Mouse (Mus musculus) liver, embryonic 11.5 days (tissue): ENCODE data around the gene Tmcc3. TPM values are rescaled to one million over a fixed set of nuclear protein-coding genes. Genes with fewer than 3 reads are reported as not detected.
A peak's percentile ranks its signal among the peaks of the same experiment; 100 is the strongest.
"Not testable (repeated sequence)": the region's sequence is repeated elsewhere in the genome, so short reads cannot be mapped to it uniquely, and the experiment has no call there.

ENCODE experiments used
- ATAC-seq: fragments of 200-750 bp; cut with Nextera tagmentation; replicated peaks from 2 replicates; pipeline ENCODE4 v1.8.0; 2017; ENCODE audit warnings: moderate number of reproducible peaks, mild to moderate bottlenecking, moderate TSS enrichment, moderate library complexity; ENCODE audit not compliant: low FRiP score
- DNase-seq: peaks from one replicate; pipeline ENCODE4 v3.0.0-alpha.2; 2017; ENCODE audit warnings: low spot score
- H3K27ac ChIP-seq: fragments of 300-500 bp; sonication (generic); 2 replicates; pipeline ENCODE4 v1.5.1; 2014; ENCODE audit warnings: mild to moderate bottlenecking, low read depth, low read length, control low read depth
- H3K27me3 ChIP-seq: fragments of 300-500 bp; sonication (generic); replicated peaks from 2 replicates; pipeline ENCODE4 v1.6.1; 2014; ENCODE audit warnings: low read length, mixed read lengths; ENCODE audit not compliant: control insufficient read depth, insufficient read depth
- H3K36me3 ChIP-seq: fragments of 300-500 bp; sonication (generic); 2 replicates; pipeline ENCODE4 v1.6.1; 2014; ENCODE audit warnings: mild to moderate bottlenecking, low read length, moderate library complexity, mixed read lengths; ENCODE audit not compliant: control insufficient read depth, insufficient read depth
- H3K4me1 ChIP-seq: fragments of 300-500 bp; sonication (generic); replicated peaks from 2 replicates; pipeline ENCODE4 v1.6.1; 2014; ENCODE audit warnings: low read length, mixed read lengths; ENCODE audit not compliant: control insufficient read depth, insufficient read depth
- H3K4me2 ChIP-seq: fragments of 300-500 bp; sonication (generic); 2 replicates; pipeline ENCODE4 v1.6.1; 2014; ENCODE audit warnings: mild to moderate bottlenecking, control low read depth, moderate library complexity
- H3K4me3 ChIP-seq: fragments of 300-500 bp; sonication (generic); 2 replicates; pipeline ENCODE4 v1.5.1; 2014; ENCODE audit warnings: low read depth, low read length, control low read depth
- H3K9ac ChIP-seq: fragments of 300-500 bp; sonication (generic); 2 replicates; pipeline ENCODE4 v1.6.1; 2014; ENCODE audit warnings: low read depth, low read length, control low read depth
- H3K9me3 ChIP-seq: fragments of 300-500 bp; sonication (generic); 2 replicates; pipeline ENCODE4 v1.6.1; 2016; ENCODE audit warnings: low read length, inconsistent platforms, mixed read lengths; ENCODE audit not compliant: control insufficient read depth
- WGBS: fragments of 180-500 bp; shearing (Covaris S2); extraction: QIAGEN DNeasy Blood & Tissue Kit; methylation state at CpG from one replicate; pipeline ENCODE4 v1.1.7; 2014; 5-methylcytosine and 5-hydroxymethylcytosine counted together
- polyA plus RNA-seq: library from polyadenylated mRNA; unstranded; fragments of >200 nt; fragmentation: Nextera tagmentation; extraction: Ambion mirVana; gene quantifications from 2 replicates; pipeline ENCODE4 v1.2.1, GENCODE M21; 2014

The Tmcc3 gene
- polyA plus RNA-seq, 1 experiment from 2014 or later, result 5.6 TPM

DNA sequence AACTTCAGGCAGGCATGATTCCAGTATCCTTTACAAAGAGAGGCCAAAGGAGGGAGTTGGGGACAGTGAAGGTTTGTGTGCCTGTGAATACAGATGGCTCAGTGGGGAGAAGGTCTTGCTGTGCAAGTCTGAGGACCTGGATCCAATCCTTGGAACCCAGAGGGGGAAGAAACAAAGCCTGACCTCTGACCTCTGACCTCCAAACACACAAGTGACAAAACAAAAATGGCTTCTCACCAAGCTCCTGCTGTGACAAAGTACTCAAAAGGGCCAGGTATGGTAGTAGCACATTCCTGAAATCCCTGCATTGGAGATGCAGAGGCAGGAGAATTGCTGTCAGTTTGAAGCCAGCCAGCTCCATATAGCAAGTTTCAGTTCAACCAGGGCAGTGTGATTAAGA is 219.7 kb downstream of the Tmcc3 start:
- H3K9me3 ChIP-seq, result no peaks in the 10 kb centered on the region
- H3K4me3 ChIP-seq, result no peak overlapping the region
- no peak overlapping the region for H3K27ac ChIP-seq
- no peak overlapping the region for H3K9ac ChIP-seq
- ATAC-seq (no peak), DNase-seq (no peak)
- H3K27me3 ChIP-seq, result no peaks in the 10 kb centered on the region; the same call in 1 of the 2 replicates
- H3K4me2 ChIP-seq, result no peak overlapping the region
- H3K36me3 ChIP-seq, result no peaks in the 10 kb centered on the region
- peaks cover 14% of the 10 kb centered on the region for H3K4me1 ChIP-seq

DNA sequence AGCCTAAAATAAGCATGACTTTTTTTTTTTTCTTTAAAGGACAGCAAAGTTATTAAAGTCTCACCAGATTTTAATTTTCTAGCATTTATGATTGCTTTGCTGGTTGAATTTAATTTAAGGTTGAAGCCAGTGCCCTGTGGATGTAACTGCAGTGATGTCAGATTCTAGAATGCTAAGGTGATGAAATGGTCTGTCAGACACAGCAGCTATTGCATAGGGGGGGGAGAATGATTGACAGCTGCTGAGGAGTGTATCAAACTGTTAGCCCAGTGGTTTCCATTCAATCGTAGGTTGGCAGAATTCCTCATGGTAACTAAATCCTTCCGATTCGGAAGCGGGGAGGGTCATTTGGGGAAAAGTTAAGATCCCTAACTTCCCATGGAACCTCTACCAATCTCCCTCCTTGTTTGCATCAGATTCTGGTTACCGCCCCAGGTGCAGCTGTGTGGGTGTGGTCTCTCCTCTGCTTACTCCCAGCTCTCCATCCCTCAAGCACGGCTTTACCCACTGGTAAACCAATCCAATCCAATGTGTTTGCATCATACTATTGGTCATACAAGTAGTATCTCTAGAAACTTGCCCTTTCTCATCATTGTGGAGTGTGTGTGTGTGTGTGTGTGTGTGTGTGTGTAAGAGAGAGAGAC is 221.5 kb downstream of the Tmcc3 start:
- no peaks in the 10 kb centered on the region for H3K36me3 ChIP-seq
- H3K4me2 ChIP-seq, result no peak overlapping the region
- DNase-seq (no peak), ATAC-seq (no peak)
- H3K9ac ChIP-seq, result no peak overlapping the region
- H3K4me3 ChIP-seq, result no peak overlapping the region
- no peaks in the 10 kb centered on the region for H3K9me3 ChIP-seq
- no peak overlapping the region for H3K27ac ChIP-seq
- H3K4me1 ChIP-seq, result no peaks in the 10 kb centered on the region; the same call in 1 of the 2 replicates
- no peaks in the 10 kb centered on the region; the same call in 1 of the 2 replicates for H3K27me3 ChIP-seq
- WGBS, result 71% methylated on average over 6 of the region's 6 CpGs

DNA sequence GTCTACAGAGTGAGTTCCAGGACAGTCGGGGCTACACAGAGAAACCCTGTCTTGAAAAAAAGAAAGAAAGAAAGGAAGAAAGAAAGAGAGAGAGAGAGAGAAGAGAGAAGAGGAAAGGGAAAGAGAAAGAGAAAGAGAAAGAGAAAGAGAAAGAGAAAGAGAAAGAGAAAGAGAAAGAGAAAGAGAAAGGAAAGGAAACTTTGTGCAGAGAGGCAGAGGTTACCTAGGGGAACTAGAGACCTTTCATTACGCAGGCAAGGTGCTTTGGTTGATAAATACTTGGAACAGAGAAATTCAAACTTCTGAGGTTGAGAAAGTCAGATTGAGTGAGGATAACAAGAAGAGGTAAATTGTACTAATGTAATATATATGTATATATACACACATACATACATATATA is 226.9 kb downstream of the Tmcc3 start:
- H3K27ac ChIP-seq, DNase-seq, H3K9ac ChIP-seq, H3K4me1 ChIP-seq, H3K27me3 ChIP-seq, H3K36me3 ChIP-seq, H3K9me3 ChIP-seq, H3K4me2 ChIP-seq, H3K4me3 ChIP-seq, ATAC-seq: not testable (repeated sequence)
- 75% methylated on average over 2 of the region's 2 CpGs for WGBS

DNA sequence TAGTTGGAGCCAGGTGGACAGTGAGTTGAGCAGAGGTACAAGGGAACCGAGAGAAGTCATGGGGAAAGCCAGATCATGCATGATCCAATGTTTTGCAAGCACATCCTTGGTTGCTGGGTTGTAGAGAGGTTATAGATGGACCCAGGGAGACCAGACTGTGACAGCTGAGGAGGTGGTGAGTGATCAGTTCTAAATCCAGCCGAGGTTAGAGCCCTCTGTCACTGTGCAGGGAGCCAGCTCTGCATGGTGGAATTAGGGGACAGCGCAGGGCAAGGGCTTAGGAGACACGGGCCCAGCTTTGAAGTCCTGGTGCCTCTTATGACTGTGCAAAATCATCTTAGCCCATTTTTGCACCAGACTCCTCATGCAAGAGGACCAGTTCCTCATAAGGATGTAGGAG is 228.5 kb downstream of the Tmcc3 start:
- WGBS, result 79% methylated on average over 4 of the region's 4 CpGs
- ATAC-seq (no peak), DNase-seq (no peak)
- Histone ChIP-seq H3K9me3 (peaks cover 4% of the 10 kb centered on the region; the same call in 1 of the 2 replicates), H3K4me1 (peaks cover 5% of the 10 kb centered on the region), H3K9ac (no peak overlapping the region), H3K27ac (no peak overlapping the region), H3K4me2 (no peak overlapping the region), H3K4me3 (no peak overlapping the region), H3K27me3 (no peaks in the 10 kb centered on the region; the same call in 1 of the 2 replicates), H3K36me3 (peaks cover 2% of the 10 kb centered on the region; the same call in 1 of the 2 replicates)

DNA sequence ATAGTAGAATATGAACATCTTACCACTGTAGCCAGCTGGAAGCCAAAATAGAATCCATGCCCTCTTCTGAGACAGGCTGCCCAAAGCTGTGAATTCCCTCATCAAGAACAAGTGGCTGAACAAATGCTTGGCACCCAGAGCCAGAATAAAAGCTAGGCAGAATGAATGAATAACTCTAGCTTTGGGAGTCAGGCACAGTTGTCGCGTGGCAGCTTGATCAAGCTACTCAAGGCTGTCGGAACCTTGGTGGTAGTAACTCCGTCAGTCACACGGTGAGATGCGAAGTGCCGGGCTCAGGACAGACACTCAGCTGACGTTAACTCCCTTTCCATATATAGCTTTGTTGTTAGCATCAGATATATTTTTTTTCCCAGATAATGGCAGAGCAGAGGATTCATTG is 232.2 kb downstream of the Tmcc3 start:
- no peaks in the 10 kb centered on the region for H3K27me3 ChIP-seq
- no peak for ATAC-seq
- H3K27ac ChIP-seq, result no peak overlapping the region
- H3K4me3 ChIP-seq, result no peak overlapping the region
- no peak overlapping the region for H3K4me2 ChIP-seq
- no peak overlapping the region for H3K9ac ChIP-seq
- H3K9me3 ChIP-seq, result peaks cover 4% of the 10 kb centered on the region; the same call in 1 of the 2 replicates
- H3K36me3 ChIP-seq, result peaks cover 2% of the 10 kb centered on the region; the same call in 1 of the 2 replicates
- H3K4me1 ChIP-seq, result peaks cover 14% of the 10 kb centered on the region
- no peak for DNase-seq
- WGBS, result 65% methylated on average over 8 of the region's 8 CpGs

DNA sequence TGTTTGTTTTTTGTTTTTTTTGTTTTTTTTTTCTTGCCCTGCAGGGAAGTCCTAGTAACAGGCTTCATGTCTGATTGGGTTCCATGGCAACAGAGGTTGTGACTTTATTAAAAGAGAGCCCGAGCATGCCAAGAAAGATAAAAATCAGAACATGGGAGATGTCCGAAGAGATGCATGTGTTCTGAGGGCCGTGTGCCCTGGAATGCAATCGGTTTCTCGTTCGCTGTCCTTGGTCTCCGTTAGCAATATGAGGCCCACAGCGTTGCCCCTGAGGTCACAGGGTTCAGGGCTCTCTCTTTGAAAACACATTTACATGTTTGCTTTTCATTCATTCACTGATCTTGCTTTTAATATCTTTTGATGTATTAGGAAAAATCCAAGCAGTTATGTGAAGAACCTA is 233.1 kb downstream of the Tmcc3 start:
- H3K36me3 ChIP-seq, result peaks cover 2% of the 10 kb centered on the region; the same call in 1 of the 2 replicates
- no peak overlapping the region for H3K27ac ChIP-seq
- H3K4me1 ChIP-seq, result peaks cover 17% of the 10 kb centered on the region
- no peak overlapping the region for H3K9ac ChIP-seq
- DNase-seq (no peak), ATAC-seq (no peak)
- H3K27me3 ChIP-seq, result no peaks in the 10 kb centered on the region
- H3K4me2 ChIP-seq, result peak overlapping the region; percentile 62
- 59% methylated on average over 8 of the region's 8 CpGs for WGBS
- no peak overlapping the region for H3K4me3 ChIP-seq
- H3K9me3 ChIP-seq, result peaks cover 4% of the 10 kb centered on the region; the same call in 1 of the 2 replicates

DNA sequence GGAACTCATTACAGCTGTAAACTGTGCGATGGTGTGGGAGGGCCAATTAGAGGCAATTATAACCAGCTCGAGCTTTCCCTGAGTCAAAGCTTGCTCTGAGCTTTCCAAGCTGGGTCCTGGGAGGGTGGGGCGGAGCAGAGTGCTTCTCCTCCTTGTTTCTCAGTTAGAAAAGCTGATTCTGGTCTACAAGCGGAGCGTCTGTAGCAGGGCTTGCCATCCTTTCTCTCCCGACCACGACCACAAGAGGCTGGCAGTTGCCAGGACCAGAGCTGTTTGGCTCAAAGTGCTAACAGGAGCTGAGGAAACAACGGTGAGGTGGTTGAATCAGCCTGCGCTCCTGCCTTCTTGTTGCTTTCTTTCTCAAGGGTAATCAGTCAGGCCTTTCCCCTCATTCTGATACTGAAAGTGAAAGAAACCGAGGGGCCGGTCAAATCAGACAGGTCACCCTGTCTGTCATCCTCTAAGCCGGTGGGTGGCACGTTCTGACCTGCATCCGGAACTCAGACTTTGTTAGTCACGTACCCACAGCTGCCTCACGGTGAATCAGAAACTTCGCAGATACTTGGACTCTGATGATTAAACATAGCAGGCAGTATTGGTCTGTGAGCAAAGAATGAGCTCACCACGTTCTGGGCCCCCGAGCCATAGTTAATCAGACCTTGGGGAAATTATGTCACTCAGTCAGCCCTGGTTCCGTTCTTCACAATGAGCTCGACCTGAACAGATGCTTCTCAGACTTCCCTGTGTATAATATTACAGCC is 233.7 kb downstream of the Tmcc3 start:
- Histone ChIP-seq H3K27me3 (no peaks in the 10 kb centered on the region), H3K27ac (peak overlapping the region; percentile 63), H3K9ac (peak overlapping the region; percentile 46), H3K9me3 (peaks cover 4% of the 10 kb centered on the region; the same call in 1 of the 2 replicates), H3K36me3 (peaks cover 2% of the 10 kb centered on the region; the same call in 1 of the 2 replicates), H3K4me2 (peak overlapping the region; percentile 62), H3K4me1 (peaks cover 22% of the 10 kb centered on the region), H3K4me3 (peak overlapping the region; percentile 26)
- ATAC-seq (no peak; the same call in 1 of the 2 replicates), DNase-seq (peak; percentile 48)
- 37% methylated on average over 21 of the region's 21 CpGs for WGBS

DNA sequence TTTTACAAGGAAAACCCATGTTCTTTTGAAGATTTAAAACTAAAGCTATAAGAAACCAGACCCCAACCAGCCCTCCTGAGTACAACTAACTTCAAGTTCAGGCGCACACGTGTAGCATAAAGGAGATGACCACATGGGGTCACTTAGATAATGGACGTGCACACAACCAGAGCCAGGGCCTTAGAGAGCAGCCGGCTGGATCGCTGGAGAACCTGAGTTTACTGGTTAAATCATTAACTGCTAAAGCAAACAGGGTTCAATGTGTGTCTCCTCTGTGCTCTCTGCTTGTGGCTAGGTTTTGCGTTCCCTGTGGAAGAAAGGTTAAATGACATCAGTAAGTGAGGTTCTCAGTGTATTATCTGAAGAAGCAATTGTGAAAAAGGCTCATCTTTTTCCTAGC is 234.9 kb downstream of the Tmcc3 start:
- Histone ChIP-seq H3K4me3 (no peak overlapping the region), H3K27ac (0 out of 2 replicates have a peak overlapping the region, but pooled peaks have one; percentile 3), H3K4me1 (peaks cover 26% of the 10 kb centered on the region), H3K36me3 (no peaks in the 10 kb centered on the region), H3K4me2 (no peak overlapping the region), H3K9me3 (no peaks in the 10 kb centered on the region), H3K27me3 (no peaks in the 10 kb centered on the region), H3K9ac (no peak overlapping the region)
- 76% methylated on average over 6 of the region's 6 CpGs for WGBS
- ATAC-seq (peak; percentile 60; the same call in 1 of the 2 replicates), DNase-seq (no peak)
